Mouse (Mus musculus) ES-E14 (cell line): Measurements from ENCODE around the gene Ddah2.

Experiments
- HCFC1 ChIP-seq: IDR thresholded peaks from 2 replicates; pipeline ENCODE4 v1.6.1; 2012; ENCODE audit warnings: low read length, inconsistent platforms, borderline replicate concordance; ENCODE audit not compliant: insufficient read depth
- MAFK ChIP-seq: IDR thresholded peaks from 2 replicates; pipeline ENCODE4 v1.6.1; 2014; ENCODE audit warnings: mild to moderate bottlenecking, low read depth, low read length, inconsistent platforms; ENCODE audit not compliant: insufficient read depth
- ZC3H11A ChIP-seq: IDR thresholded peaks from 2 replicates; pipeline ENCODE4 v1.6.1; 2012; ENCODE audit warnings: low read depth, mild to moderate bottlenecking, inconsistent platforms, low read length, borderline replicate concordance
- ZNF384 ChIP-seq: IDR thresholded peaks from 2 replicates; pipeline ENCODE4 v1.6.1; 2012; ENCODE audit warnings: low read depth, low read length, inconsistent platforms

DNA sequence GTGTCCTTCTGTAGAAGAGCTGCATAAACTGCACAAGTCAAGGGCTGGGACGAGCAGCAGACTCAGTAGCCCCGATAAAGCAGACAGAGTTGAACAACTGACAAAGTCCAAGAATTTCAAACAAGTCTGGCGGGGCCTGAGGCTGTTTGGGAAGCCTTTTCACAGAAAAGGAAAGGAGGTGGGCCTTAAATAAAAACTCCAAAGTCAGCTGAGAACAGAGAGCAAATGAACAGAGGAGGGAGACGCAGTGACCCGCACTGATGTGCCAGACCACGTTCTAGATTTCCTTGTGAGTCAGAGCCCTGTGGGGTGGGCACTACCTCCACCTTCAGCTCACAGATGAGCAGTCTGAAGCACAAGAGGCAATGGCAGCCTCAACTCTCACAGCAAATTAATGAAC is 23.9 kb upstream of the Ddah2 start:
- TF ChIP-seq ZC3H11A (no peak), MAFK (no peak), HCFC1 (no peak), ZNF384 (no peak)
